Mouse (Mus musculus): ENCODE data around the gene Mgat5b. TPM values are rescaled to one million over a fixed set of nuclear protein-coding genes. Genes with fewer than 3 reads are reported as not detected.
A peak's percentile ranks its signal among the peaks of the same experiment; 100 is the strongest.
"Not testable (repeated sequence)": the region's sequence is repeated elsewhere in the genome, so short reads cannot be mapped to it uniquely, and the experiment has no call there.

Mgat5b gene
- 1 to 10 TPM in 1 of 2 experiments, under 1 TPM in 1; 0.81 to 1.3 TPM for total RNA-seq (2021)
- long read RNA-seq, experiment 1, partial matches to known transcripts, result 1 of 2 reads
- long read RNA-seq, experiment 1, other reads (novel, unspliced or antisense), result 1 of 2 reads
- long read RNA-seq, experiment 2, result 0 reads

- peak; percentile 92 for DNase-seq
These were observed at the start of gene Mgat5b for GRCm38 (mm10) chr11:116918323-116919185. Gene Mgat5b, plus strand, starts transcription at chr11:116918863.

- DNase-seq, result no peak
These were observed 49.4 kb upstream of the Mgat5b start for GRCm38 (mm10) chr11:116869223-116869622.

DNA sequence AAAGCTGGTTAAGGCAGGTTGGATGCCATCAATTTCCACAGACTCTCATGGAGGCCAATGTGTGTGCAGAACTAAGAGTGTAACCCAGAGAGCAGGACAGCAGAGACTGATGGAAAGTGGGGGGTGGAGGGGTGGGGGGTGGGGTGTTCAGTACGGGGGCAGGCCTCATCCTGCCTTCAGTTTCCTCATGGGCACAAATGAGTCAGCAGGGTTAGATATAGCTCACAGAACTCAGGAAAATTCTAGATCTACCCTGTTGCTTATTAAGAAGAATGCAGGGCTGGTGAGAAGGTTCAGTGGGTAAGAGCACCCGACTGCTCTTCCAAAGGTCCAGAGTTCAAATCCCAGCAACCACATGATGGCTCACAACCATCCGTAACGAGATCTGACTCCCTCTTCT lies 49.0 kb upstream of the Mgat5b start:
- DNase-seq, result no peak

DNA sequence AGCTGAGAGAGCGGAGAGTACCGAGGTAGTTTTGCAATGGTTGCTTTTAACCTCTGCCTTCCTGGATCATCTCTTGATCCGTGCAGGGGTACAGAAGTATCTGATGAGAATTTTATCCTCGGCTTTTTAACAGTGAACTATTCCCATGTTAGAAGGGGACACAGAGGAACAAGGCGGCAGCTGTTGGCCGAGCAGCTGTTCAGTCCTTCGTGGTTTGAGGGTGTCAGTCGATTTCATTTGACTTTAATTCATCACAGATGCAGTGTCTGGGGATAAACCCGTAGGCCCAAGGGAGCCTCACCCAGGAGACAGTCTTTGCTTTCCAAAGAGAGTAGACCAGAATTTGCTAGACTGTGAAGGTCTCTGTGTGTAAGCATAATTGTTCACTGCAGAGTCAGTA lies 47.1 kb upstream of the Mgat5b start:
- no peak for DNase-seq

- DNase-seq, result no peak
These were observed 44.7 kb upstream of the Mgat5b start for GRCm38 (mm10) chr11:116873987-116874386.

DNA sequence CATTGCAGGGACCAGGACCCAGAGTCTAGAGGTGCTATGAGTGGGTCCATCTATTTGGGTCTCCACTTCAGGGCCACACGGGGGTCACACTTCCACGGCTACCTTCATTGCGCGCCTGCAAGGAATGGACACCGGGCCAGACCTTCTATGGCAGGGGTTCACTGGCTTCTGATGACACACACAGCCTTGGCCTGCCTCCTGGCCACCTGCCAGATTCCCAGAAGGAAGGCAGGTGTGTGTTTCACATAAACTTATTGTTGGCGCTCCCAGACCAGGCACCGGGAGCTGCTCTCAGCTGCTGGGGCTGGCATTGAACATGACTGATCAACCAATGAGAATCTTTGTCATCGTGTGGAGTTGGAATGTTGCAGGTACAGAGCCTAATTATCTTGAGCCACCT lies 40.2 kb upstream of the Mgat5b start:
- DNase-seq, result no peak

GRCm38 (mm10) chr11:116880839-116881238 lies 37.8 kb upstream of the Mgat5b start:
- no peak for DNase-seq

DNA sequence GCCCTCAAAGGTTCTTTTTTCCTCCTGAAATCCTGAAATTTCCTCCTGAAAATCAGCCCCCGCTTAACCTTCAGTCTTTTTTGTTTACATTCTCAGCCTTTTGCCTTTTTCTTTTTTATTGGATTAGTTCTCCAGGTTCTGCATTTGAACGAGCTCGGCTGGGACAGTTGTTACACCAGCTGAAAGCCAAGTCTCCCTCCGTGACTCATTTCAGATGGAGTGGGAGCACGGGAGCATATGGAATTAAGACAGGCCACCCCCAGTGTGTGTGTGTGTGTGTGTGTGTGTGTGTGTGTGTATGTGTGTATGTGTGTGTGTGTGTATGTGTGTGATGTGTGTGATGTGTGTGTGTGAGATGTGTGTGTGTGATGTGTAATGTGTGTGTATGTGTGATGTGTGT lies 37.2 kb upstream of the Mgat5b start:
- no peak for DNase-seq

GRCm38 (mm10) chr11:116882446-116882845 lies 36.2 kb upstream of the Mgat5b start:
- DNase-seq, result no peak

GRCm38 (mm10) chr11:116884061-116884460 lies 34.6 kb upstream of the Mgat5b start:
- DNase-seq, result no peak

DNA sequence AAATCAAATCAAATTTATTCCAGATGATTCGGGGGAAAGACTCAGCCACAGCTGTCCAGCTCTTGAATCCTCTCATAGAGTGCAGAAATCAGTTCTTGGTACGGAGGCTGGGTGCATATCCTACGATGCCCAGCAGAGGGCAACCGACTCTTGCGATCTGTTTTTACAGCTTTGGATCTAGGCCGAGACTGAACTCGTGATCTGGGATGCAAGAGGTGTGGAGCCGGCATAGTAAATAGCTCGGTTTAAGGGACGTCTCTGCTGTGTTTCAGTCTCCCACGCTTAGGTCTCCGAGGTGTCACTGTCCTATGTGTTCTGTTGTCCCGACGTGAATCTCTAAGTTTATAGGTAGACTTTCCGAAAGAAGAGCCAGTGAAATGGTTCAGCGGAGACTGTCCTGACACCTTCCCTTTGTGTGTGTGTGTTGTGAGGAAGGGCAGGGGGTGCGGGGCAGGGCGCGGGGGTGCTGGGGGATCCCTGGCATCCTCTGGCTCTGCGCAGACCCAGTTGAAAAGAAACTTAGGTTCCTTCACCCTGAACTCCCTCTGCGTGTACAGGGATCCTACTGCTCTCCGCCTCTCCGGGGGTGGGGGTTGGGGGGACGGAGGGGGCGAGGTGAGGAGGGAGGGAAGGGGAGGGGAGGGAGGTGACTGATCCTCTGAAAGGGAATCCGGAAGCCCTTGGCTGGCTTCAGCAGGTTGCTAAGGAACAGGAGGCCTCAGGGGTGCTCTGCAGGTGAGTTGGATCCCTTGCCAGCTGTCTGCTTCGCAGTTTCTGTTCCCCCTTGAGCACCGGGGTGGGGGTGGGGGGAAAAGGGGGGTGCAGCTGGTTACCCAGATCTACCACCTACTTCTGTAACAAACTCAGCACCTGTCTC lies 33.1 kb upstream of the Mgat5b start:
- peak; percentile 89 for DNase-seq

DNA sequence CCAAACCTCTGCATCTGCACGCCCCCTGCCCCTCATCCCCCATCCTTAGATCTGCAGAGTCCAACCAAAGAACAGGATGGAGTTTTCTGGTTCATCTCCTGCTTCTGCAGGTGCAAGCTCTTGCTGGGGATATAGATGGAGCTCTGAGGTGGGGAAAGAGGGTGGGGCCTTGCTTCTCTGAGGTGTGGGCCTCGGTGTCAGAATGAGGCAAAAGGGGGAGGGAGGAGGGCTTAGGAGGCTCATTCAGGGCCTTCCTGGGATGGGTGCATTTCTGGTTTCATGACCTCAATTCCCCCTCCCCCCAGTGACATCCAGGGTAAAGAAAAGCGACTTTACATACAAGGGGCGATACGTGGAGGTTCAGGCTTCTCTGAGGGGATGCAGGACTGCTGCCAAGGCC lies 31.5 kb upstream of the Mgat5b start:
- DNase-seq, result no peak

GRCm38 (mm10) chr11:116893532-116894442 lies 24.9 kb upstream of the Mgat5b start:
- no peak for DNase-seq

- DNase-seq, result no peak
These were observed 23.3 kb upstream of the Mgat5b start for GRCm38 (mm10) chr11:116895402-116895801.

DNA sequence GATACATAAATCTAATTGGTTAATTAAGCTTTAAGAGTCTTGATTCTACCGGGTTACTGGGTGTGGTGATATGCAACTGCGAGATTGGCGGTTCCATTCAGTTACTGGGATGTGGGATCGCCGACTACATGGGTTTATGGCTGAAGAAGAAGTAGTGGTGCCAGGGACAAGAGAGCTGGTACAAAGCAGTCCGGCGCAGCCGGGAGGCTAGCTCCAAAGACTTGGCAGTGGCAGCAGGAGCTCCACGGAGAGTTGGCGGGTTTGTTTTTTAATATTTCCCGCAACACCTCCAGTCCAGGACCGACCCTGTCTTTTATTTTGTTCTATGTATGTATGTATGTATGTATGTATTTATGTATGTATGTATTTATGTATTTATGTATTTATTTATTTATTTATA lies 19.4 kb upstream of the Mgat5b start:
- DNase-seq, result no peak

DNA sequence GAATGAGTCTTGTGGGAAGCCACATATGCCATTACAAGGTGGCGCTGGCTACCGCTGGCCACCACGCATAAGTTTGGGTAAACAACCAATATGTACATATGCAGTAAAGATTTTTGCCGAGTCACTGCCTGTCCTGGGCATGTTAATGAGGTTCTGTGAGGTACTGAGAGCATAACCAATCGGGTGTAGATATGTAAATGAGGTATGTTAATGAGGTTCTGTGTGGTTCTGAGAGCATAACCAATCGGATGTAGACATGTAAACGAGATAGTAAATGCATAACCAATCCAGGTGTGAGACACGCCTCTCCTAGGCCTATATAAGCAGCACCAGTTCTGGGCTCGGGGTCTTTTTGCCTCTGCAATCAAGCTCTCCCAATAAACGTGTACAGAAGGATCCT lies 16.1 kb upstream of the Mgat5b start:
- DNase-seq, result not testable (repeated sequence)

DNA sequence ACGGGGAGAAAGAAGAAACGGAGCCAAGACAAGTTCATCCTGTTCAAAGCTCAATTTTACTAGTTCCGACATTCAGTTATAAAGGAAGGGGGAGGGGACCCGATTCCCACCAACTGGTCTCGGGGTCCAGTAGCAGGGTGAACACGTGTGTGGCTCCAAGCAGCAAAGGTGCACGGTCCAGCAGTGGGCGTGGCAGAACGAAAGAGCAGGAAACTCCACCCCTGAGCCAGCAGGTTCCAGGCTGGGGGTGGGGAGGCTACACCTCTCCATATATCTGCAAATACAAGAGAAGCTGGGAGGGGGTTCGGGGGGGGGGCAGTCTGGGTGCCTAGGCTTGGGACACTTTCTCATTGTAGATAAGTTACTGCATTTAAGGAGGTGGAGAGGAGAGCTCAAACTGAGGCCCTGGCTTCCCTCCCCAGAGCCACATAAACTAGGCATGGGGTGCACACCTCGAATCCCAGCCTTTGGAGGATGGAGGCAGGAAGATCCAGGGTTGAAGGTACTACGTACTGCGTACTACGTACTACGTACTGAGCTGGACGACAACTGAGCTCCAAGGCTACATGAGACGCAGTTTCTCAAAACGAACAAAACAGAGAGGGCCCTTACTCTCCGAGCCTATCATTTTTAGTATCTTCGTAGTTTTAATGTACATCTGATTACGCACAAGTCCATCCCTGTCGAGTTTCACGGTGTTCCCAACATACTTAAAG lies 12.8 kb upstream of the Mgat5b start:
- no peak for DNase-seq

- DNase-seq, result no peak
These were observed 5.1 kb upstream of the Mgat5b start for GRCm38 (mm10) chr11:116913573-116913972.

DNA sequence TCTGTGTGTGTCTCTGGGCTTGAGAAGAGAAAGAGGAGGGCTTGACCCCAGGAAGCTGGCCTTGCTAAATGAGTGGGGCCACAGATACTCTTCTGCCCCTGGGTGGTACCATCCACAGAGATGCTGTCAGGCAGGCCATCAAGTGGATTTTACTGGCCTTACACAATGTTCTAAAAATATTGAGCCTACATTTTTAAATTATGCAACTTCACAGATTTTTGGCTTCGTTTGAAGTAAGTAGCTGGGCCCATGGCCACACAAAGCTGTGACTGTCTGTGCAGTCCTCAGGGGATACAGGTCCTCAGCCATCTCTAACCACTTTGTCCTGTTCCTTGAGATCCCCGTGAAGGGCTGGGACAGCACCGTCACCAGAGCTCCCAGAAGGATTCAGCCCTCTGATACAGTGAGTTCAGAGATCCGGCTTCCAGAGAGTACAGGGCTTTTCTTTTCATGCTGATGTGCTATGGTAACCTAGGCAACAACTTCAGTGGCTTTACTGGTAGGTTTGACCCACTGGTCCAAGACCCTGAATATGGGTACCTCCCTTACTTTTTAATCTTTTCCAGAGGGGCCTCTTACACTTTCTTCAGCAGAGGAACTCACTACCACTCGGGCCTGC lies 4.3 kb upstream of the Mgat5b start:
- DNase-seq, result no peak

- no peak for DNase-seq
These were observed 3.4 kb upstream of the Mgat5b start for GRCm38 (mm10) chr11:116915241-116915640.

DNA sequence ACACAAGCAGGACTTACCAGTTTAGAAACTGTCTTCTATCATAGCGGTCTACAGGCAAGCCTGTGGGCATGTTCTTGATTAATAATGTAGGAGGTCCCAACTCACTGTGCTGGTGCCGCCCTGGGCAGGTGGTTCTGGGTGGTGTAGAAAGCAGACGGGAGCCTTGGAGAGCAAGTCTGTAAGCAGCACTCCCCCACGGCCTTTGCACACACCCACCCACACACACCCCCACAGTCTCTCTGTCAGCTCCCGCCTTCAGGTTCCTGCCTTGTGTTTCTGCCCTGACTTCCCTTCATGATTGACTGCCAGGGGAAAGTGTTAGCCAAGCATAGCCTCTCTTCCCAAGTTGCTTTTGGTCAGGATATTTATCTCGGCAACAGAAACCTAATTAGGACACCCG lies 1.3 kb upstream of the Mgat5b start:
- no peak for DNase-seq

Measured in adrenal gland, postnatal 10 days (tissue).